Mouse (Mus musculus) bone marrow, adult 2 months (tissue): ENCODE measurements around the gene Nvl.

Experiments
- CTCF ChIP-seq: fragments of 200-500 bp; IDR thresholded peaks from 2 replicates; pipeline ENCODE4 v1.5.1; 2011; ENCODE audit warnings: low read length, control low read depth; ENCODE audit not compliant: control insufficient read depth, insufficient read depth
- POLR2A ChIP-seq: fragments of 200-500 bp; IDR thresholded peaks from 2 replicates; pipeline ENCODE4 v1.6.1; 2011; ENCODE audit warnings: low read depth, mild to moderate bottlenecking, control low read depth, low read length, borderline replicate concordance; ENCODE audit not compliant: control insufficient read depth

- TF ChIP-seq CTCF (no peak), POLR2A (no peak)
These were observed 18.1 kb downstream of the Nvl start for GRCm38 (mm10) chr1:181125916-181126315.
